ENCODE assay signal across 8 mouse cellular contexts in genomic region chr11:4096054-4096984, GRCm38 (mm10). TPM values are rescaled to one million over a fixed set of nuclear protein-coding genes. Genes with fewer than 3 reads are reported as not detected.
DNase-seq lines count a peak whose midpoint lies in the region; ATAC-seq and TF ChIP-seq lines count a peak whose summit lies in the region.

No protein-coding gene starts in this region.

- peak overlapping the region; percentile 63 for H3K9ac ChIP-seq in forebrain, embryonic 16.5 days (replicated peaks; ENCODE audit: low read depth, low read length)
- peak overlapping the region; percentile 71 for H3K9ac ChIP-seq in lung, embryonic 14.5 days

- intact Hi-C loops in heart, postnatal 36 days (cut with DNase I), result loop anchor here (10.0 kb wide), 1 partner anchor 998 kb away; the partner anchor contains the start of genes Ewsr1 and Rhbdd3

- peak overlapping the region; percentile 75 for H3K4me3 ChIP-seq in G1E (ENCODE audit: low read depth, low read length)
- H3K4me3 ChIP-seq in forebrain, embryonic 16.5 days (replicated peaks; ENCODE audit: low read length), result peak overlapping the region; percentile 43
- peak overlapping the region; percentile 59 for H3K4me3 ChIP-seq in layer of hippocampus, adult 2 months
- H3K4me3 ChIP-seq in lung, embryonic 14.5 days (ENCODE audit: low read depth, low read length), result peak overlapping the region; percentile 58
- peak overlapping the region; percentile 49 for H3K4me3 ChIP-seq in olfactory bulb, adult 2 months (ENCODE audit: insufficient read depth, low read depth, low read length)
- H3K4me3 ChIP-seq in thymus, adult 2 months (ENCODE audit: control insufficient read depth, insufficient read depth, low read length), result peak overlapping the region; percentile 65

- H3K4me2 ChIP-seq in forebrain, embryonic 16.5 days (ENCODE audit: low read length), result peak overlapping the region; percentile 74
- H3K4me2 ChIP-seq in lung, embryonic 14.5 days, result peak overlapping the region; percentile 92

- H3K9me3 ChIP-seq in G1E (replicated peaks), result peaks cover 8% of the 10 kb centered on the region
- no peaks in the 10 kb centered on the region for H3K9me3 ChIP-seq in forebrain, embryonic 16.5 days (ENCODE audit: control insufficient read depth, low read length)
- H3K9me3 ChIP-seq in lung, embryonic 14.5 days (ENCODE audit: low read depth, low read length), result no peaks in the 10 kb centered on the region

- peaks cover 54% of the 10 kb centered on the region for H3K4me1 ChIP-seq in G1E (ENCODE audit: insufficient read depth, low read depth, low read length)
- peaks cover 16% of the 10 kb centered on the region for H3K4me1 ChIP-seq in forebrain, embryonic 16.5 days (replicated peaks; ENCODE audit: control insufficient read depth, insufficient read depth, low read length)
- peaks cover 6% of the 10 kb centered on the region; the same call in 1 of the 2 replicates for H3K4me1 ChIP-seq in lung, embryonic 14.5 days (ENCODE audit: insufficient read depth)
- peaks cover 24% of the 10 kb centered on the region for H3K4me1 ChIP-seq in olfactory bulb, adult 2 months (ENCODE audit: control insufficient read depth, insufficient read depth, low read length)
- peaks cover 20% of the 10 kb centered on the region for H3K4me1 ChIP-seq in thymus, adult 2 months (replicated peaks; ENCODE audit: control insufficient read depth, insufficient read depth, low read length)

- peak; percentile 85 for ATAC-seq in G1E (ENCODE audit: extremely low read depth, insufficient number of reproducible peaks, low FRiP score, poor library complexity, severe bottlenecking)
- peak; percentile 98 for ATAC-seq in forebrain, embryonic 16.5 days
- peak; percentile 94 for ATAC-seq in lung, embryonic 14.5 days (ENCODE audit: insufficient read depth)

- DNase-seq in G1E (ENCODE audit: low spot score), result peak; percentile 89
- peak; percentile 99 for DNase-seq in cerebellum, adult 18-20 months
- peak; percentile 96 to 97 for DNase-seq in heart, postnatal 36 days
- peak; percentile 99 for DNase-seq in layer of hippocampus, adult 2 months (ENCODE audit: low spot score in 2 of 2)
- DNase-seq in lung, embryonic 14.5 days, result peak; percentile 99
- DNase-seq in thymus, adult 2 months, result peak; percentile 94

- H3K27me3 ChIP-seq in G1E (ENCODE audit: insufficient read depth, low read length), result no peaks in the 10 kb centered on the region
- no peaks in the 10 kb centered on the region for H3K27me3 ChIP-seq in forebrain, embryonic 16.5 days (replicated peaks; ENCODE audit: control insufficient read depth, insufficient read depth, low read length)
- H3K27me3 ChIP-seq in lung, embryonic 14.5 days (ENCODE audit: insufficient read depth, low read length), result no peaks in the 10 kb centered on the region
- H3K27me3 ChIP-seq in thymus, adult 2 months (ENCODE audit: control insufficient read depth, insufficient read depth, low read length), result no peaks in the 10 kb centered on the region

- peaks cover 31% of the 10 kb centered on the region for H3K36me3 ChIP-seq in G1E (replicated peaks)
- no peaks in the 10 kb centered on the region for H3K36me3 ChIP-seq in forebrain, embryonic 16.5 days (ENCODE audit: control insufficient read depth, insufficient read depth)
- peaks cover 7% of the 10 kb centered on the region; the same call in 1 of the 2 replicates for H3K36me3 ChIP-seq in lung, embryonic 14.5 days (ENCODE audit: insufficient read depth)
- H3K36me3 ChIP-seq in thymus, adult 2 months (ENCODE audit: control insufficient read depth, insufficient read depth, low read length), result no peaks in the 10 kb centered on the region

- no peak for TF ChIP-seq CTCF in G1E (IDR thresholded peaks at IDR 0.05; ENCODE audit: low read depth, low read length)
- no peak for TF ChIP-seq CTCF in layer of hippocampus, adult 2 months (conservative IDR thresholded peaks at IDR 0.05)
- TF ChIP-seq CTCF in lung, embryonic 14.5 days (IDR thresholded peaks at IDR 0.05; ENCODE audit: low read depth), result no peak
- TF ChIP-seq CTCF in olfactory bulb, adult 2 months (IDR thresholded peaks at IDR 0.05; ENCODE audit: insufficient read depth, low read depth, low read length), result no peak
- no peak for TF ChIP-seq CTCF in thymus, adult 2 months (IDR thresholded peaks at IDR 0.05; ENCODE audit: borderline replicate concordance, control insufficient read depth, extremely low read depth, insufficient read depth, low read length, poor library complexity)

- peak overlapping the region; percentile 81 for H3K27ac ChIP-seq in forebrain, embryonic 16.5 days (ENCODE audit: low read length)
- H3K27ac ChIP-seq in layer of hippocampus, adult 2 months, result peak overlapping the region; percentile 98
- peak overlapping the region; percentile 88 for H3K27ac ChIP-seq in lung, embryonic 14.5 days (ENCODE audit: low read depth)
- peak overlapping the region; percentile 89 for H3K27ac ChIP-seq in olfactory bulb, adult 2 months (ENCODE audit: insufficient read depth, low read depth, low read length)
- peak overlapping the region; percentile 42 for H3K27ac ChIP-seq in thymus, adult 2 months (ENCODE audit: control insufficient read depth, insufficient read depth, low read length)

- WGBS in forebrain, embryonic 16.5 days, result 3% methylated on average over 45 of the region's 45 CpGs
- 4% methylated on average over 45 of the region's 45 CpGs for WGBS in lung, embryonic 14.5 days
- WGBS in olfactory bulb, adult 2 months, result 2% methylated on average over 45 of the region's 45 CpGs
- WGBS in thymus, adult 2 months, result 5% methylated on average over 45 of the region's 45 CpGs

- peak; percentile 76; the same call in 1 of the 2 replicates for TF ChIP-seq POLR2A in olfactory bulb, adult 2 months (IDR thresholded peaks at IDR 0.05; ENCODE audit: insufficient read depth, low read depth, low read length)
- TF ChIP-seq POLR2A in thymus, adult 2 months (IDR thresholded peaks at IDR 0.05; ENCODE audit: control insufficient read depth, extremely low read depth, insufficient read depth, low read length, poor library complexity), result peak; percentile 86

RNA-seq across cellular contexts. Expression of gene Mtfp1, which starts 1.1 kb away (rescaled TPM):
- total RNA-seq in G1E (2014; fragmentation: Nextera tagmentation) (5.4 and 6.5 TPM in 2 replicates), G1E (2017) (10.5 and 12.7 TPM in 2 replicates)
- 12.3 and 14.2 TPM in 2 replicates for polyA plus RNA-seq in G1E (2012)
- 8.8 and 10.3 TPM in 2 replicates for polyA plus RNA-seq in forebrain, embryonic 16.5 days (2015; fragmentation: Nextera tagmentation; extraction: Ambion mirVana)
- total RNA-seq in heart, postnatal 36 days (2021), result 100 to 1,000 TPM; 115 to 136 TPM
- total RNA-seq in layer of hippocampus, adult 2 months (2021), result 100 to 1,000 TPM; 115 to 119 TPM
- 8.6 and 10.8 TPM in 2 replicates for polyA plus RNA-seq in lung, embryonic 14.5 days (2014; fragmentation: Nextera tagmentation; extraction: Ambion mirVana)
- polyA plus RNA-seq in olfactory bulb, adult 2 months (2012; ENCODE audit: insufficient read depth, insufficient read length, low replicate concordance, missing spikeins), result not detected in 2 replicates
- 7.0 and 11.6 TPM in 2 replicates for polyA plus RNA-seq in thymus, adult 2 months (2012; rRNA removed)

RNA-seq across cellular contexts. Expression of gene Sec14l2, which starts 26.9 kb away (rescaled TPM):
- total RNA-seq in G1E (2014; fragmentation: Nextera tagmentation) (13.7 and 13.8 TPM in 2 replicates), G1E (2017) (4.6 and 6.6 TPM in 2 replicates)
- 3.3 and 3.5 TPM in 2 replicates for polyA plus RNA-seq in G1E (2012)
- 1.6 and 1.7 TPM in 2 replicates for polyA plus RNA-seq in forebrain, embryonic 16.5 days (2015; fragmentation: Nextera tagmentation; extraction: Ambion mirVana)
- total RNA-seq in heart, postnatal 36 days (2021), result under 1 TPM; 0.69 to 0.87 TPM
- 10 to 100 TPM; 62.8 to 67.6 TPM for total RNA-seq in layer of hippocampus, adult 2 months (2021)
- 1.5 and 1.9 TPM in 2 replicates for polyA plus RNA-seq in lung, embryonic 14.5 days (2014; fragmentation: Nextera tagmentation; extraction: Ambion mirVana)
- polyA plus RNA-seq in olfactory bulb, adult 2 months (2012; ENCODE audit: insufficient read depth, insufficient read length, low replicate concordance, missing spikeins), result not detected in 2 replicates
- polyA plus RNA-seq in thymus, adult 2 months (2012; rRNA removed), result 0.42 and 1.1 TPM in 2 replicates

RNA-seq across cellular contexts. Expression of gene Sec14l3, which starts 31.7 kb away (rescaled TPM):
- not detected in 2 replicates for total RNA-seq in G1E (2014; fragmentation: Nextera tagmentation)
- total RNA-seq in G1E (2017), result 0.11 TPM in 1 of 2 replicates, not detected in the other
- polyA plus RNA-seq in G1E (2012), result not detected in 2 replicates
- polyA plus RNA-seq in forebrain, embryonic 16.5 days (2015; fragmentation: Nextera tagmentation; extraction: Ambion mirVana), result 1.2 and 2.8 TPM in 2 replicates
- not detected for total RNA-seq in heart, postnatal 36 days (2021)
- 1 to 10 TPM; 1.3 to 2.6 TPM for total RNA-seq in layer of hippocampus, adult 2 months (2021)
- polyA plus RNA-seq in lung, embryonic 14.5 days (2014; fragmentation: Nextera tagmentation; extraction: Ambion mirVana), result 1.2 and 1.5 TPM in 2 replicates
- not detected in 2 replicates for polyA plus RNA-seq in olfactory bulb, adult 2 months (2012; ENCODE audit: insufficient read depth, insufficient read length, low replicate concordance, missing spikeins)
- polyA plus RNA-seq in thymus, adult 2 months (2012; rRNA removed), result 0.49 and 0.52 TPM in 2 replicates

RNA-seq across cellular contexts. Expression of gene Rnf215, which starts 38.7 kb away (rescaled TPM):
- total RNA-seq in G1E (2014; fragmentation: Nextera tagmentation), result 2.8 and 4.0 TPM in 2 replicates
- 10.5 and 12.9 TPM in 2 replicates for total RNA-seq in G1E (2017)
- polyA plus RNA-seq in G1E (2012), result 4.5 and 5.1 TPM in 2 replicates
- polyA plus RNA-seq in forebrain, embryonic 16.5 days (2015; fragmentation: Nextera tagmentation; extraction: Ambion mirVana), result 51.7 and 52.6 TPM in 2 replicates
- total RNA-seq in heart, postnatal 36 days (2021), result 10 to 100 TPM; 14.0 to 15.1 TPM
- total RNA-seq in layer of hippocampus, adult 2 months (2021), result 10 to 100 TPM; 33.8 to 35.6 TPM
- polyA plus RNA-seq in lung, embryonic 14.5 days (2014; fragmentation: Nextera tagmentation; extraction: Ambion mirVana), result 32.6 and 33.0 TPM in 2 replicates
- polyA plus RNA-seq in olfactory bulb, adult 2 months (2012; ENCODE audit: insufficient read depth, insufficient read length, low replicate concordance, missing spikeins), result not detected in 2 replicates
- polyA plus RNA-seq in thymus, adult 2 months (2012; rRNA removed), result 27.0 and 29.4 TPM in 2 replicates

Comparison
In these comparisons a context has a peak if more than half of its experiments do, and no peak if none do; other contexts are left out.
1. Peak in every context shown above with its lines: DNase-seq, ATAC-seq, H3K4me3 ChIP-seq and H3K27ac ChIP-seq.
2. H3K27ac ChIP-seq: peak in every context shown above with its lines; median percentile 98 in layer of hippocampus, adult 2 months; 89 in olfactory bulb, adult 2 months; 88 in lung, embryonic 14.5 days; 81 in forebrain, embryonic 16.5 days; 42 in thymus, adult 2 months.